Mouse (Mus musculus) ovary, adult 18-20 months (tissue): ENCODE data around the gene Wnk3.
A peak's percentile ranks its signal among the peaks of the same experiment; 100 is the strongest.
"Not testable (repeated sequence)": the region's sequence is repeated elsewhere in the genome, so short reads cannot be mapped to it uniquely, and the experiment has no call there.

Experiments used
- DNase-seq: peaks from one replicate; pipeline ENCODE4 v3.0.0; 2022; ENCODE audit warnings: low spot score, mixed read lengths

Wnk3 gene

GRCm38 (mm10) chrX:151197778-151198177 lies at the start of gene Wnk3:
Gene Wnk3, plus strand, starts transcription at chrX:151198078.
- no peak for DNase-seq

GRCm38 (mm10) chrX:151158414-151158813 lies 39.5 kb upstream of the Wnk3 start:
- DNase-seq, result no peak

- peak; percentile 19 for DNase-seq
Measured at GRCm38 (mm10) chrX:151168438-151169131, 29.3 kb upstream of the Wnk3 start.

- peak; percentile 66 for DNase-seq
Measured at GRCm38 (mm10) chrX:151169261-151169961, 28.5 kb upstream of the Wnk3 start.

- DNase-seq, result not testable (repeated sequence)
Measured at GRCm38 (mm10) chrX:151173134-151173533, 24.7 kb upstream of the Wnk3 start.

- DNase-seq, result no peak
Measured at GRCm38 (mm10) chrX:151298329-151298728, 100.5 kb downstream of the Wnk3 start.

GRCm38 (mm10) chrX:151313732-151314131 lies 115.9 kb downstream of the Wnk3 start:
- no peak for DNase-seq

- no peak for DNase-seq
Measured at GRCm38 (mm10) chrX:151333615-151334014, 135.7 kb downstream of the Wnk3 start.

GRCm38 (mm10) chrX:151337804-151338203 lies 139.9 kb downstream of the Wnk3 start:
- DNase-seq, result no peak

- DNase-seq, result peak; percentile 76
Measured at GRCm38 (mm10) chrX:151343761-151344500, 146.1 kb downstream of the Wnk3 start, which contains the start of gene Fam120c. Gene Fam120c, plus strand, starts transcription at chrX:151344175.

- peak; percentile 10 for DNase-seq
Measured at GRCm38 (mm10) chrX:151344501-151344984, 146.7 kb downstream of the Wnk3 start.

GRCm38 (mm10) chrX:151345333-151346125 lies 147.7 kb downstream of the Wnk3 start:
- DNase-seq, result no peak

- no peak for DNase-seq
Measured at GRCm38 (mm10) chrX:151347278-151347677, 149.4 kb downstream of the Wnk3 start.

GRCm38 (mm10) chrX:151349322-151349721 lies 151.4 kb downstream of the Wnk3 start:
- DNase-seq, result no peak
